Mouse (Mus musculus) right cerebral cortex, adult 2 months (tissue): ENCODE measurements around the gene Patj.
A peak's percentile ranks its signal among the peaks of the same experiment; 100 is the strongest.
"Not testable (repeated sequence)": the region's sequence is repeated elsewhere in the genome, so short reads cannot be mapped to it uniquely, and the experiment has no call there.

ENCODE experiments used
- DNase-seq, 2 experiments: peaks; one replicate each; pipeline ENCODE4 v3.0.0; 2021 to 2022; ENCODE audit warnings: low spot score in 2 of 2

The Patj gene

GRCm38 (mm10) chr4:98395690-98396437 lies at the start of gene Patj:
Gene Patj (plus strand): TSS chr4:98395785.
- peak; percentile 40 to 69 for DNase-seq

DNA sequence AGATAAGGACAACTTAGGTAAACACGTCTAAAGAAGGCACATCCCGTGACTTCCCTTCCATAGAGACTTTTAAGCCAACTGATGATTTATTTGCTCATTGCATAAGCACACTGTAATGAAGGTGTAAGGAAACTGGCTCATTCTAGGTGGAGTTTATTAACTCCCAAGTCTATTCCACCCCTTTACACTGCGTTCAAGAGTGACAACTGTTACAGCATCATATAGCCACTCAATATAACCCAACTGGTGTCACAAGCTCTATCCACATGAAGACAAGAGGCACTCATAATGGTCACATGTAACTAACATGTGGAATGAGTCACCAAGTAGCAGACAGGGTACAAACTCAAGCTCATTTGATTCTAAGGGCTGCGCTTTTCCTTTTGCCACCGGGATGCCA lies 47.0 kb upstream of the Patj start:
- no peak for DNase-seq

GRCm38 (mm10) chr4:98358034-98358809 lies 37.4 kb upstream of the Patj start:
- DNase-seq = no peak

DNA sequence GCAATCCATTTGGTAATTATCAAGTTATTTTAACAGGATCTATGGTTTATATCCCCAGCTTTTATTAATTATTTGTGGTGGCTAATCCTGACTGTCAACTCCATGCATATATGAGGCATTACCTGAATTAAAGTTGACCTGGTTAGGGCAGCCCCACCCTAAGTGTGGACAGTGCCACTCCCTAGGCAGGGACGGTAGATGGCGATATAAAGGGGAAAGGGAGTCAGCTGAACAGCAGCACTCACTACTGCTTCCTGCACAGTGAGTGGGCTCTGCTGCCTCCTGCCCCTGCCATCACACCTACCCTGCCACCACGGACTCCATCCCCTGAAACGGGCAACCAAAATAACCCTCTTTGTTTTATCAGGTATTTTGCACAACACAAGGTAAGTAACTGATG lies 20.2 kb upstream of the Patj start:
- DNase-seq = no peak

GRCm38 (mm10) chr4:98376943-98377342 lies 18.6 kb upstream of the Patj start:
- no peak for DNase-seq

DNA sequence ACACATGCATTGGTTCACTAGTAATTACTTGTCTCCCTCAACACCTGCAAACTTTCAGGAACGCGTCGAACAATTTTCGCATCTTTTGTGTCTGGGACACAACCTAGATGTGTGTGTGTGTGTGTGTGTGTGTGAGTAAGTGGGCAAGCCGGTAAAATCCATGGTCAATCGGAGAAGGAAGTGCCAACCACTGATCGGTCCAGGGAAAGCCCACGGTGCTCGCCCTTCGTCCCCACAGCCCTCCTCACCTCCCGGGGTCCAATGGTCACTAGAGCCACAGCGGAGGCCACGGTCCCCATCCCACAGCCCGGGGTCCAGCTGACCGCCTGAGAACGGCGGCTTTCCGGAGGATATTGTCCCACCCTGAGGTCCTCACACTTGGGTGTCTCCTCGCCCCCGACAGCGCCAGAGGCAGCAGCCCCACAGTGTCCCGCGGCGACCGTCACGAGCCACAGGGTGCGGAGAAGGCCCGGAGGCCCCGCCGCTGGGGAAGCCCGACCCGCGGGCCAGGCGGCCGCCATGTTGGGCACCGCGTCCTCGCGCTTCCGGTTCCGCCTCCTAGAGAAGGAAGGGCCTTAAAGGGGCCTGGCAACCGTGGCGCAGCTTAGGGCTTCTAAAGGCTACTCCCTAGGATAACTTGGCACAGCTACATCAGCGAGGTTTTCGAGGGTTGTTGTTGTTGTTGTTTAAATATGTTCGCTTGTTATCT lies 12.7 kb upstream of the Patj start, which contains the start of gene Tm2d1:
Tm2d1 (minus strand) TSS at position 591 of the 709 bp plus-strand sequence.
- DNase-seq = peak; percentile 79 to 81

DNA sequence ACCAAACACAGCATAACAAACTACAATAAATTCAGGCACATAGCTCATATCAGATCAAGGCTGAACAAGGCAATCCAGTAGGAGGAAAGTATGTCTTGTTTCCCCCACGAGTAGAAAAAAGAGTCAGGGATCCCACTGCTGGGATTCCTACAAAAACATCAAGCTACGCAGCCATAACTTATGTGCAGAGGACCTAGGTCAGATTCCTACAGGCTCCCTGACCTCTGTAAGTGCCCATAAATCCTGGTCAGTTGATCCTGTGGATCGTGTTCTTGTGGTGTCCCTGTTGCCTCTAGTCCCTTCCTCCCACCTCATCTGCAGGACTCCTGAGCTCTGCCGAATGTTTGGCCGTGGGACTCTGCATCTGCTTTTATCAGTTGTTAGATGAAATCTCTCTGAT lies 10.5 kb upstream of the Patj start:
- DNase-seq = no peak

GRCm38 (mm10) chr4:98395346-98395689 lies 267 bp upstream of the Patj start:
- no peak for DNase-seq

GRCm38 (mm10) chr4:98400926-98401583 lies 5.5 kb downstream of the Patj start:
- no peak for DNase-seq

- DNase-seq = no peak
Measured at GRCm38 (mm10) chr4:98401584-98401962, 6.0 kb downstream of the Patj start.

- DNase-seq = no peak
Measured at GRCm38 (mm10) chr4:98403492-98403891, 7.9 kb downstream of the Patj start.

DNA sequence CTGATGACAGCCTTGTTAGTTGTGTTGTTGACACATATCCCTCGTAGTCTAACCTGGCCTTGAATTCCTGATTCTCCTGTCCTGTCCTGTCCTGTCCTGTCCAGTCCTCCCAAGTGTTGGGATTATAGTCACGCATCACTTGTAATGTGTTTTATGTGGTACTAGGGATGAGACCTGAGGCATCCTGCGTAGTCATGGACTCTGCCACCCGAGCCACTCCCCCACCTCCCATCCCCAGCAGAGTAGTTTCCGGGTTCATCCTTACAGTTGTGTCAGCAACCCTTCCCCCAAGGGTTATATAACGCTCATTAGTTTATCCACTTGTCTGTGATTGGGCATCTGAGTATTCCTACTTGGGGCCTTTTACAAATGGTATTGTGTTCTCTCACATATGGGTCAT lies 8.8 kb downstream of the Patj start:
- DNase-seq = no peak

DNA sequence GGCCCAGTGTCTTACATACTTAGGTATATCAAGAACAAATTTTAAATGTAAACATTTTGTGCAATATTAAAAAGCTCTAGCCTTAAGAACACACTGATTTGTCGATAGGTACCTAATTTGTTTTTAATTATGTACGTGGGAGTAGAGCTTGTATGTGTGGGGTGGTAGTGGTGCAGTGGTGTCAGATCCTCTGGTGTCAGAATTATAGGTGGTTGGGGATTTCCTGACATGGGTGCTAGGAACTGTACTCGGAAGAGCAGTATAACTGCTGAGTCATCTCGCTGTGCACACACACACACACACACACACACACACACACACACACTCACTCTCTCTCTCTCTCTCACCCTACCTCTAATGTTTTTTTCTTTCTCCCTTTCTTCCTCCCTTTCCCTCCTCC lies 12.9 kb downstream of the Patj start:
- DNase-seq = no peak

- DNase-seq = not testable (repeated sequence)
Measured at GRCm38 (mm10) chr4:98415150-98415549, 19.6 kb downstream of the Patj start.

GRCm38 (mm10) chr4:98428371-98428770 lies 32.8 kb downstream of the Patj start:
- DNase-seq = no peak

DNA sequence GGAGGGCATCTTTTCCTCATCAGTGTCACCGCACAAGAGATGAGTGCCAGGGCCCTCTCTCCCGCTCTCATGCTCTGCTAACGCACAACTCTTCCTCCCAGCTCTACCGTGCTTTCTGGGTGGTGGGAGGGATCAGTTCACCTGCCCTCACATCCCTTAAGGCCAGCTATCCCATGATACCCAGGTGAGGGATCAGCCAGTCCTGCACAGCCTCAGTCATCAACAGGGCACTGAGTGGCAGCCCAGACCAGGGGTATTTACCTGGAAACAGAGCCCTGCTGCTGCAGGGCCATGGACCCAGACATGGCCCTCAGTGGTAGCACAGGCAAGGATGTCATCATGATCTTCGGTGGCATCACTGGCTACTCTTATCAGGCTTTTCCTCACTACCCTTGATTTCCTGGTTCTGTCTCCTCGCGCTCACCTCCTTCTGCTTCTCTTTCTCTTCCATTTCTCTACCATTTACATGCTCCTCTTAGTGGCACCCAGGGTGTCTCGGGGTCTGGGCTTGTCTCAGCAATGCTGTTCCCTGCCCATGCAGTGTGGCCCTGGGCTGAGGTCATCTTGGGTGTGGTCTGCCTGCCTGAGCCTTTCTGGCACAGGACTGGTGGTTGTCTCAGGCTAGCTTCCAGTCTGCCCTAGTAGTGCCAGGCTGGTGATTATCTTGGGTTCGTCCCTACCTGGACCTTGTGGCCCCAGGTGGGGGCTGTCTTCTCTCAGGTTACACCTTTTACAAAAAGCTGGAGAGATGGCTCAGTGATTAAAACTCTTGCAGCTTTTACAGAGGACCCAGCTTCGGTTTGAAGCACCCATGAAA lies 40.3 kb downstream of the Patj start:
- no peak for DNase-seq

GRCm38 (mm10) chr4:98436664-98437363 lies 41.2 kb downstream of the Patj start:
- DNase-seq = no peak

DNA sequence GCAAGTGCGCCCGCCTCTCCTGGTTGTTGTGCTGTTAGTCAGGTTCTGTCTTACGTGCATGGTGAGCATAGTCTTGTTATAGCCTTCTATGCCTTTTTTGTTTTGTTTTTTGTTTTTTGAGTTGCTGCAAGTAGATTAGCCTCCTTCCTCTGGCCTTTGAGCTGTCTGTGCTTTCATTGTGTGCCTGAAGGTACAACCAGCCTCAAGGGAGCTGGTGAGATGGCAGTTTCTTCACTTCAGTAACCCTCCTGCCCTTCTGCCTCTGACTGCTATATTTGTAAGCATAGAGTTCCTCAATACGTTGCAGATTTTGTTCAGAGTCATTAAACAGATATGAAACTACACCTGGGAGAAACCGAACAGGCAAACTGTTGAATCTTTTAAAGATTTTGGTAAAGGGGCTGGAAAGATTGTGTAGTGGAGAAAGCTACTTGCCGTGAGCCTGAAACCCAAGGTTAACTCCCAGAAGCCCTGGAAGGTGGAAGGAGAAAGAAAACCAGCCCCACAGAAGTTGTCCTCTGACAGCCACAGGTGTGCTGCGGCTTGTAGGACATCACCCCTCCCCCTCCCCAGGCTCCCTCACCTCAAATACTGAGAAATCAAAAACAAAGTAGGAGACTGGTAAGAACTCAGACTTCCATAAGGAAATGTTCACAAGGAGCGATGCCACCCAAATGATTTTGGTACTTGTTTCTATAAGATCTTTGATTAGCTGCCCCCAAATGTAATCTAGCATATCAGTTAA lies 43.8 kb downstream of the Patj start:
- DNase-seq = no peak

- no peak for DNase-seq
Measured at GRCm38 (mm10) chr4:98441248-98441647, 45.7 kb downstream of the Patj start.
